Mouse (Mus musculus) gastrocnemius, postnatal 25 days (tissue): ENCODE results near the gene Acot4. TPM values are rescaled to one million over a fixed set of nuclear protein-coding genes. Genes with fewer than 3 reads are reported as not detected.
"Not testable (repeated sequence)": the region's sequence is repeated elsewhere in the genome, so short reads cannot be mapped to it uniquely, and the experiment has no call there.

Source experiments
- DNase-seq: peaks from one replicate; pipeline ENCODE4 v3.0.0; 2022
- long read RNA-seq, 2 experiments: library from polyadenylated mRNA; stranded (forward); transcript quantifications; one replicate each; pipeline ENCODE4 v2.0.0; 2021
- total RNA-seq, 2 experiments: library from RNA; stranded (reverse); gene quantifications; 1 replicate in 1 of 2; 2 replicates in 1 of 2; pipeline ENCODE4 v1.2.3; 2021

Acot4 gene
- total RNA-seq, result under 1 TPM; 0.05 to 0.43 TPM
- long read RNA-seq, experiment 1, result 0 reads
- long read RNA-seq, experiment 2, result 0 reads

GRCm38 (mm10) chr12:84038241-84038640, at the start of gene Acot4:
TSS of gene Acot4 (plus strand) at chr12:84038379.
- DNase-seq, result not testable (repeated sequence)

GRCm38 (mm10) chr12:83988483-83988882, 49.7 kb upstream of the Acot4 start:
- DNase-seq, result no peak

- no peak for DNase-seq
Measured at GRCm38 (mm10) chr12:83989378-83989777, 48.8 kb upstream of the Acot4 start.

- no peak for DNase-seq
Measured at GRCm38 (mm10) chr12:83997221-83997620, 41.0 kb upstream of the Acot4 start.

DNA sequence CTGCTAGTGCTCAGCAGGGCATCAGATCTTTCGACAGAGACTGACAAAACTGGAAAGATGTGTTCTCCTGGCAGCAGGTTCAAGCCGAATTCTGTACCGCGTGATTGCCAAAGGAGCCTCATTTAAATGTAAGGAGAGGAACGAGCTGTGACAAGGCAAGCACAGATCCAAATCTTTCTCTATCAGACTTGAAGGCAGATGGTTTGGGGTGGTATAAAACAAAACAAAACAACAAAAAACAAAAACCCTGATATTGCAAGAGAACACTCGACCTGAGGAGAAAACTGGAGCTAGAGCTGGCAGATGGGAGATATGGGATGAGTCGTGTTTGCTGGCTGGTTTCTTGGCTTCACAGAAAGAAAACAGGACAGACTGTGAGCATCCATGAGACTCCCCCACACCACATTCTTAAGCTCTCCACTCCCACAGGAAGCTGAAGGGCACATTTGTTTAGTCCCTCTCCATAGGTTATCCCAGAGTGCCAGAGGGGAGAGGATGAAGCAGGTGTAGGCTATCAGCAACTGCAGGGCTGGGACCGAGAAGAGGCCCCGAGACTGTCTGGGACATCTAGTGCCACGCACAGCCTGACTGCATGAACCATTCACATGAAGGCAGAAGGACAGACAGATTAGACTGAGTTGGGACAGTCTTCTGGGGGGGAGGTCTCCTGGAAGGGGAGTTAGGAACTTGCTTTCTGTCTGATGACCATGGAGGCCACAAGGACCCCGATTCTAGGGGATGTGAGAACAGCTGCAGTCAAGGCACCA, 39.7 kb upstream of the Acot4 start:
- DNase-seq, result no peak

GRCm38 (mm10) chr12:83999237-83999636, 38.9 kb upstream of the Acot4 start:
- DNase-seq, result peak; percentile 58

DNA sequence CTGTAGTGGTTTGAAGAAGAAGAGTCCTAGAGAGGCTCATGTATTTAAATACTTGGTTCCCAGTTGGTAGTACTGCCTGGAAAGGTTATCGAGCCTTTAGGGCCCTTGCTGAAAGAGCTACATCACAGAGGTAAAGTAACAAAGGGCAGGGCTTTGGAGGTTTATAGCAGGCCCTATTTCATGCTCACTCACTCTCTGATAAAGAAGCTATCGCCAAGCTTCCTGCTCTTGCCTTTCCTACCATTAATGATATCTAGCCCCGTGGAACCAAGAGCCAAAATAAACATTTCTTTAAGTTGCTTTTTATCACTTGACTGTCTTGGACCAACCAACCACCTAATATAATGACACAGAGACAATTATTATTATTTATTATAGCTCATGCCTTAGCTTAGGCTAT, 37.8 kb upstream of the Acot4 start:
- DNase-seq, result no peak

DNA sequence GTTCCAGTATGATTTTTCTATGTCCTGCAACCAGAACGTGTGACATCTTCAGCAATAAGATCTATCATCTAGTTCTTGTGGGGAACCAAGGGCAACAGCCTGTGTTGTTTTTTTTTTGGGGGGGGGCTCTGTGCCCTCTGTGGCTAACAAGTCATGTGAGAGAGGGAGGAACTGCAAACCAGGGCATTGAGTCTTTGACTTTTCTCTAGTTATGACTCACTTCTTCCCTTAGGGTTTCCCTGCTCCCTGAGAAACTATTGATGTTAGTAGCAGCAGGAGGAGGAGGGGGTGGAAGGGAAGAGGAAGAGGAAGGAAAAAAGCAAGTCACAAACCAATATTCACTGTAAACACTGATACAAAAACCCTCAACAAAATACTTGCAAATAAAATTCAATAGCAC, 34.3 kb upstream of the Acot4 start:
- no peak for DNase-seq

GRCm38 (mm10) chr12:84008251-84008650, 29.9 kb upstream of the Acot4 start:
- DNase-seq, result no peak

DNA sequence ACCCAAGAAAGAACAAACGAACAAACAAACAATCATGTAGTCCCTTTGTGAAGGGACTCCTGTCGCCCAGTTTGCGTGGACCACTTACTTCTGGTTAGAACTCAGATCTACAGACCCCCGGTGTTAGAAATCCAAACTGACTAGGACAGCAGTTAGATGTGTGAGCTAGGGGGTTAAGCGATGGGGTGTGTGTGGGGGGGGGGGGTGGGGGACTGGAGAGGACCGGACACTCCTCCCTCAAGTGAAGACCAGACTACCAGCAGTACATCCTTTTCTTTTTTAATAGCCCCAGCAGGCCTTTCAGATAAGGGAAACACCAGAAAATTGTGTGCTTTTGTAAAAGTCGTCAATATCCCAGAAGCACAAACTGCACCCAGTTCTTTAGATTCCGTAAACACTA, 29.4 kb upstream of the Acot4 start:
- no peak for DNase-seq

DNA sequence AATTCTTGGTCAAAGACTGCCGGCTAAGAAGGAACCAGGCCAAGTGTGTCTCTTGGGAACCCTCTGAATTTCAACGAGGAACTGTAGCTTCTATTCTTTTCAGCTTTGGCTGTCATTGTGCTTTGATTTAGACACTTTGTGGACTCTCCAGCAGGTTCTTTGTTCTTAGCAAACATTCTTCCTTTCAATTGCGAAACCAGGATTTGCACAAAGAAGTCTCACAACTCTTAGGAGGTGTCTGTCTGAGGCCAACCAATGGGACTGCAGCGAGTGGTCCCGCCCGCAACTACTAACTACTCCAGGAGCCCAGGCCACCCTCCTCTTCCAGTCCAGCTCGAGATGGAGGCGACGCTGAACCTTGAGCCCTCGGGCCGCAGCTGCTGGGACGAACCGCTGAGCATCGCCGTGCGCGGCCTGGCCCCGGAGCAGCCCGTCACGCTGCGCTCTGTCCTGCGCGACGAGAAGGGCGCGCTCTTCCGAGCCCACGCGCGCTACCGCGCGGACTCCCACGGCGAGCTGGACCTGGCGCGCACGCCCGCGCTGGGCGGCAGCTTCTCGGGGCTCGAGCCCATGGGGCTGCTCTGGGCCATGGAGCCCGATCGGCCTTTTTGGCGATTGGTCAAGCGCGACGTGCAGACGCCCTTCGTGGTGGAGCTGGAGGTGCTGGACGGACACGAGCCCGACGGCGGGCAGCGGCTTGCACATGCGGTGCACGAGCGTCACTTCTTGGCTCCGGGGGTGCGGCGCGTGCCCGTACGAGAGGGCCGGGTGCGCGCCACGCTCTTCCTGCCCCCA, 28.8 kb upstream of the Acot4 start, which contains the start of gene Acot1:
TSS of gene Acot1 (plus strand) at position 320 of the 795 bp plus-strand sequence.
- peak; percentile 64 for DNase-seq

DNA sequence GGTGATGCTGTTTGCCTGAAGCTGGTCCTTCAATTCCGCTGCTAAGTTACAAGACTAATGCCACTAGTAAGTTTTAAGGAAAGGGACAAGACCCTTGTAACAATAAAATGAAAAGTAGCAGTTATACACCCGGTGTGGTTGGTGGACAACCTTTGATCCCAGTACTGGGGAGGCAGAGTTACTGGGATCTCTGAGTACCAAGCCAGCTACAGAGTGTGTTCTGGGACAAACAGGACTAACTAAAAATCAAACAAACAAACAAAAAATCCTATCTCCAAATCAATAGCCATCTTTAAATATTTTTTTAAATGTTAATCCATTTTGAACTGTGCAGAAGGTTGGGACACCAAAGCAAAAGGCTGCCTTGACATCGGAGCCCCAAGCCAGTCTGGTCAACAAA, 28.0 kb upstream of the Acot4 start:
- DNase-seq, result no peak

DNA sequence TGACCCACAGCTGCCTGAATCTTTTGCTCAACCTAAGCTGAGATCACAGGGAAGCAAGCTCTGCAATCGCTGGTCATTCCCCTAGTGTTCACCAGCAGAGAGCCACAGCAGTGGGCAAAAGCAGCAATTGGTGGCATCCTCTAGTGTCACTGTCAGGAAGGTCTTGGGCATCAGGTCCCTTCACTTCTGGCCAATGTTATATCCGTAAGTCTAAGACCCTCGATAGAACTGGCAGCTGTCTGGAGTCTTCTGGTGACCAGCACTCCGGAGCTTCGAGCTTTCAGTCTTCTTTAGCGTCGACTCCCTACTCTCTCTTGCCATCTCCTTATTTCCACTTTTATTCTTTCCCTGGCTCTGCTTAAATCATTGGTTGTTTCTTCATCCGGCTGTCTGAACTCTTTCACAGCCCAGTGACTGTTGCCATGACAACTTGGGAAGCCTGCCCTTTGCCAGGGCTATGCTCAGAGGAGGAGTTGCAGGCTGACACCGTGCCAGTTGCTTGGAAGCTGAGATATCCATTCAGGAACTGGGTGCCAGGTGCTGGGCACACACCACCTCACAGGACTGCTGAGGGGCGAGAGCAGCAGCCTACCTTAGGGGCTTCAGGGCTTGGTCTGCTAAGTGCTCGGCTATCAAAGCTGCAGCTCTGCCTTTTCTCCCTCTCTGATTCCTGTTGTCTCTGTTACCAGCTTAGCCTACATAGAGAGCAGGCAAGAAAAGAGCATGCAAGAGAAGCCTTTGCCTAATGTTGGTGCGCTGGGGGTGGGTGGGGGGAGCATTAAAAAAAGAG, 26.7 kb upstream of the Acot4 start:
- DNase-seq, result peak; percentile 12

- no peak for DNase-seq
Measured at GRCm38 (mm10) chr12:84013130-84013529, 25.0 kb upstream of the Acot4 start.

- no peak for DNase-seq
Measured at GRCm38 (mm10) chr12:84013701-84014100, 24.5 kb upstream of the Acot4 start.

DNA sequence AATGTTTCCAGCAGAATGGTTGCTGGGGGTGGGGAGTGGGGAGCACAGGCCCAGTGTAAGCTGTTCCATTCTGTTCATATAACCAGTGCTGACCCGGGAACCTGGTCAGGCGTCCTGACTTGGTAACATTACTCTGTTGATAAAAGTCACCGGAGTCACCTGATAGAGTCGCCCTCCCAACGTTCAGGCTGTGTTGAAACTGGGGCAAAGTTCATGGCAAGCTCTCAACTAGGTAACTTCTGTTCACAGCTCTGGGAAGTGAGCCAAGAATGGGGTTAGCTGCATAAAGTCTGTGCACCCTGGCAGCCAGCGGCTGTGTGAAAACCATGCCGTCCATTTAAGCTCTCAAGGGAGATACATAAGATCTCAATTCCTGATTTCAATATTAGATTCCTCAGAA, 17.7 kb upstream of the Acot4 start:
- peak; percentile 59 for DNase-seq

DNA sequence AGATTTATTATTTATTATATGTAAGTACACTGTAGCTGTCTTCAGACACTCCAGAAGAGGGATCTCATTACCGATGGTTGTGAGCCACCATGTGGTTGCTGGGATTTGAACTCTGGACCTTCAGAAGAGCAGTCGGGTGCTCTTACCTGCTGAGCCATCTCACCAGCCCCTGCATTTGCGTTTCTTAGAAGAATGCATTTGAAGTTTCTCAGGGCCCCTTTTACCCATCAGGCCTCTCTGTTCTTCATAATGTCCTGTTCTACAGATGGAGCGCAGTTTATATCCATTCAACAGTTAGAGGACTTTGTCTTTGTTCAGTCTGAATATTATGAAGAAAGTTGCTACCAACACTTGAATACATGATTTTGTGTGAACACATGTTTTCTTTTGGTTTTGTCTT, 15.9 kb upstream of the Acot4 start:
- not testable (repeated sequence) for DNase-seq

DNA sequence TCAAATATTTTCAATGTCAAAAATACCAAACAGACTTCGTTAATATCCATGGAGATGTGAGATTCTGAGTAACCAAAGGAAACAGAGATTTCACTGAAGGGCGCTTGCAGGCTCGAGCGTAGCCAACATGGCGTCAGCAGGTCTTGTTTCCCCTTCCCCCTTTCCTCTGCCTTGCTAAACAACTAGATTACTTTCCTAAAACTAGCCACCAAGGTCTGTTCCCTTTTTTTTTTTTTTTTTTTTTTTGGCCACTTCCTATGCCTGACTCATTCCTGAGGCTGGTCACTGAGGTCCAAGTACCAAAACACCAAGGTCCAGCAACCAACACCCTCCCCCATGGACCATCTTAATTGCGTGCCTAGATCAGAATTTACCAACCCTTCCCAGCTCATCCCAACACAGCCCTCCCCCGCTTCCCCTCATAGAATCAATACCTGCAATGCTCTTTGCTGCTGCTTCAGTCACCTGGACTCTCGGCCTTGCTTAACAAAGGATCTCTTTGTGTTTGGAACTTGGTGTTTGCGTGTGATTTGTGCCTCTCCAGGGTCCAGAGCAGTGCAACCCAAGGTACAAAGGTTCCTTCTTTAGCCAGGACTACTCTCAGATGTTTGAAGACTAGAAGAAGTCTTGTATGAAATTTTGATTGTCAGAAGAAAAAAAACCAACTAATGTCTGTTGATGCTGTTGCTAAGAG, 15.0 kb upstream of the Acot4 start:
- DNase-seq, result no peak

DNA sequence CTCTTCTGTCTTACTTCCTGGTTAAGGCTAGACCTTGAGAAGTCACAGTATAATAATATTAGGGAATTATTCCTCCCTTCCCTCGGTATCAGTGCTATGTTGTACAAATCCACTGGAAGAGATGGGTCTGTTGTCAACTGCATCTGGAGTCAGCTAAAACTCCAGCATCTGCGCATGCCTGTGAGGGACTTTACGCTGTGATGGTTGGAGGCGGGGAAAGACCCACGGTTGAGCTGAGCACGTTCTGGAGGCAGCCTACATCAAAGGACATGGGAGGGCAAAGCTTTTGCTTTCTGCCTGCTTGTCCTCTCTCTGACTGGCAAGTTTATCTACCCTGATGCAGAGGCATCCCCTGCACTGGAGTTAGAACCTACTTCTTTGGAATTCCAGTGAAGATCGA, 12.3 kb upstream of the Acot4 start:
- no peak for DNase-seq

GRCm38 (mm10) chr12:84028328-84028727, 9.9 kb upstream of the Acot4 start:
- not testable (repeated sequence) for DNase-seq

DNA sequence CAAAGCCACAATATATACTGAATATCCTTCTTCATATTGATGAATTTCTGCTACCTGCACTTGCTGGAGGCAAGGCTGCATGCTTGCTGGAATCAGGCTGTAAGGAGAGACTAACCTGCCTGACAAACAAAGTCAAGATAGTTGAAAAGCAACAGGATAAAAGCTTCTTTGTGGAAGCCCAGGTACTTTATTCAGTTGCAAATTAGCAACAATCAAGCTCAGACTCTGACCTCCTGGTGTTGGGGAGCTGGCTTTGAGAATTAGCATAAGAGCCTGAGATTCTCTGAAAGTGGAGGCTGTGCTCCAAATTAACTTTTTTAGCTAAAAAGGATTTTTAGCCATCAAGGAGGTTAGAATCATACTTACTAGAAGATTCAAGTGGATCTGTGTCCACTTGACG, 9.1 kb upstream of the Acot4 start:
- DNase-seq, result not testable (repeated sequence)
